Mouse (Mus musculus) frontal cortex, postnatal 10 days (tissue): ENCODE data around the gene Map7.
A peak's percentile ranks its signal among the peaks of the same experiment; 100 is the strongest.

Experiments
- DNase-seq, 2 experiments: peaks; one replicate each; pipeline ENCODE4 v3.0.0; 2022; ENCODE audit warnings: low spot score in 2 of 2, mixed read lengths in 1 of 2

Gene Map7

GRCm38 (mm10) chr10:20285994-20286836 lies 137.9 kb downstream of the Map7 start:
- DNase-seq, result no peak

GRCm38 (mm10) chr10:20287369-20287768 lies 139.1 kb downstream of the Map7 start:
- no peak for DNase-seq

- peak; percentile 36 to 68 for DNase-seq
Observed at GRCm38 (mm10) chr10:20290467-20290883, 142.2 kb downstream of the Map7 start.

- no peak for DNase-seq
Observed at GRCm38 (mm10) chr10:20295961-20296360, 147.7 kb downstream of the Map7 start.

GRCm38 (mm10) chr10:20298152-20298920 lies 150.1 kb downstream of the Map7 start:
- no peak for DNase-seq

GRCm38 (mm10) chr10:20299114-20299513 lies 150.8 kb downstream of the Map7 start:
- DNase-seq, result no peak

GRCm38 (mm10) chr10:20310969-20311769 lies 162.9 kb downstream of the Map7 start:
- no peak for DNase-seq

GRCm38 (mm10) chr10:20311918-20312735 lies 163.9 kb downstream of the Map7 start, which contains the start of gene Bclaf1:
TSS of gene Bclaf1 (plus strand) at chr10:20312469.
- peak; percentile 99 for DNase-seq

GRCm38 (mm10) chr10:20312736-20313301 lies 164.5 kb downstream of the Map7 start:
- DNase-seq, result peak; percentile 81 to 91

GRCm38 (mm10) chr10:20313447-20313846 lies 165.2 kb downstream of the Map7 start:
- no peak for DNase-seq

GRCm38 (mm10) chr10:20313941-20314340 lies 165.7 kb downstream of the Map7 start:
- no peak for DNase-seq

GRCm38 (mm10) chr10:20314797-20315196 lies 166.5 kb downstream of the Map7 start:
- DNase-seq, result no peak

- no peak for DNase-seq
Observed at GRCm38 (mm10) chr10:20317466-20317865, 169.2 kb downstream of the Map7 start.

- DNase-seq, result no peak
Observed at GRCm38 (mm10) chr10:20326226-20326625, 178.0 kb downstream of the Map7 start.
